Mouse (Mus musculus): Measurements from ENCODE around the gene Gm10272. TPM values are rescaled to one million over a fixed set of nuclear protein-coding genes. Genes with fewer than 3 reads are reported as not detected.
"Not testable (repeated sequence)": the region's sequence is repeated elsewhere in the genome, so short reads cannot be mapped to it uniquely, and the experiment has no call there.

Gene Gm10272
- not detected for total RNA-seq (2021)
- long read RNA-seq, experiment 1: 0 reads
- long read RNA-seq, experiment 2: 0 reads

DNA sequence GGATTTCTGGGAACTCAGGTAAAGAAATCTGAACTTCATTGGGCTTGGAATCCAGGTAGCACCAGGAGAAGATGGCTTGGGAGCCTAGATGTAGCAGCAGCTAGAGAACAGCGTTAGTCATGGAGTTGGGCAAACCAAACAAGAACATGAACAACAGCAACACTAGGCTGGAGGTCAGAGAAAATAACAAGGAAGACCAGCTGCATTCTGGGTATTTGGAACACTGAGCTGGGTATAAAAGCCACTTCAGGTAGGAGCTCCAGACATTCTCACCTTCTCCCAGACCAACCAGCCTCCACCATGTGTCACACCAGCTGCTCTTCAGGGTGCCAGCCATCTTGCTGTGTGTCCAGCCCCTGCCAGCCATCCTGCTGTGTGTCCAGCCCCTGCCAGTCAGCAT is at the start of gene Gm10272:
Gene Gm10272, plus strand, starts transcription at position 301 of the 400 bp plus-strand sequence.
- intact Hi-C loops (cut with DNase I): loop anchor here (5.0 kb wide), 1 partner anchor 231 kb away; no protein-coding TSS in a partner anchor

DNA sequence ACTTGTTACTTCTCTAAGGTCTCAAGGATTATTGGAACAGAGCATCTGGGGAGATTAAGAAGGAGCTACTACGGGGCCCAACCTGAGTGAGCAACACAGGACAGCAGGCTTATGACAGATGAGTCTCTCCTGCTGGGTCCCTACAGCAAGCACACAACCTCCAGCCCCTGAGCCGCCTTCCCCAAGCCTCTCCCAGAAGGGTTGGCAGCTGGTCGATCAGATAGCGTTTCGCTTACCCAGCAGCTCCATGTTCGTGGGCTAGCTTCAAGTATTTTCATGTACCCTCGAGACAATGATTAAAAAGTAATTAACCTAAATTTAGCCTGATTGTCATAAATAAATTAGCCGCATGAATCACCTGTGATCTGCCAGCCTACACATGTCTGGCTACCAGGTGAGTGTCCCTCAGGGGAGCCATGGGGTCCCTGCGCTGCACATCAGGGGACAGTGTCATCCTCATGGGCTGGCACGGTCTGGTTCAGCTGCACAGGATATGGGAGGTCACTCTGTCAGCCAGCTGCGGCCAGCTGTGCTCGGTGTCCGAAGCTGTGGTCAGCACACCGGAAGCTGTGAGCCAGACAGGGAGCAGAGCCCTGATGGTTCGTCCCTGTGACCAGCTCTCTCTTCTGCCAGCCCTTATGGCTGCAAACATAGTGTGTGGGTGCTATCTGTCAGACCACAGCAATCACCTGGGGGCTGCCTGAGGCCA is 48.0 kb upstream of the Gm10272 start:
- DNase-seq: no peak
- intact Hi-C loops (cut with DNase I): no loop called here

More for the DNA sequence above, at the start of gene Gm10272:
- no peak for DNase-seq

GRCm38 (mm10) chr10:77663949-77664665 is 42.3 kb upstream of the Gm10272 start:
- DNase-seq: no peak
- intact Hi-C loops (cut with DNase I): no loop called here

GRCm38 (mm10) chr10:77666342-77666741 is 40.1 kb upstream of the Gm10272 start:
- DNase-seq: no peak
- intact Hi-C loops (cut with DNase I): no loop called here

GRCm38 (mm10) chr10:77667402-77667801 is 39.0 kb upstream of the Gm10272 start:
- intact Hi-C loops (cut with DNase I): no loop called here
- DNase-seq: no peak

GRCm38 (mm10) chr10:77670710-77671109 is 35.7 kb upstream of the Gm10272 start:
- intact Hi-C loops (cut with DNase I): no loop called here
- no peak for DNase-seq

GRCm38 (mm10) chr10:77671519-77671918 is 34.9 kb upstream of the Gm10272 start:
- intact Hi-C loops (cut with DNase I): no loop called here
- DNase-seq: no peak

DNA sequence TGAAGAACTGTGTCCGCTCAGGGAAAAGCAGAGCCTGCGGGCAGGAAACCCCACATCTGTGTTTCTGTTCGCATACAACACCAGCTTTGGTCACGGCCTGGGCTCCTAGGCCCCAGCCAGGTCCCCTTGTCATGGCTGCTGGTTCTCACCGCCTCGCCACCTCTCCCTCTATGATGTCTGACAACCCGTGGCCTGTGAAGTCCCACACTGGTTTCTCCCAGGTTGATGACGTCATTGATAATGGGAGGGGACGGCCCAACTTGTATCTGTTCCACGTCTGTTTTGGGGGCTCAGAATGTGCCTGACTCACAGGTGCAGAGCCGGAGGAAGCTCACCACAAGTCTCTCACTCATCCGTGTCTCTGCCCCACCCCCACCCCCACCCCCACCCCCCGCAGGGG is 32.7 kb upstream of the Gm10272 start:
- DNase-seq: no peak

DNA sequence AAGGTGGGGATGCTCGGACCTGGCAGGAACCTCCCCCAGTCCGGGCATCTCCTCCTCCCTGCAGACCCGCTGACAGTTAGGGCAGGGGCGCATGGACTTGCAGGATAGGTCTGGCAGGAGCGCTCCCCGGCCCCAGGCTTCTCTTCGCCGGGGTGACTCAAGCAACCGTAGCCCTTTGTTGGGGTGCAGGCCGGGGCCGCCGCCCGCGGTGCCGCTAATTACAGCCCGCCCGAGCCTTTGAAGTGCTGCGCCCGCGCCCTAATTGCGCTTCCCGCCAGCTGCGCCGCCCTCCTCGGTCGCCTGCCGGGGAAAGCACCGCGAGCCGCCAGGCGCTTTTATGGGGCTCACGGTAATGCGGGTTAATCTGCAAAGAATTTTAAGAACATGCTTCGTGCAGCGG is 28.9 kb upstream of the Gm10272 start:
- no peak for DNase-seq
- intact Hi-C loops (cut with DNase I): no loop called here

More for the DNA sequence above, 32.7 kb upstream of the Gm10272 start:
- intact Hi-C loops (cut with DNase I): no loop called here

DNA sequence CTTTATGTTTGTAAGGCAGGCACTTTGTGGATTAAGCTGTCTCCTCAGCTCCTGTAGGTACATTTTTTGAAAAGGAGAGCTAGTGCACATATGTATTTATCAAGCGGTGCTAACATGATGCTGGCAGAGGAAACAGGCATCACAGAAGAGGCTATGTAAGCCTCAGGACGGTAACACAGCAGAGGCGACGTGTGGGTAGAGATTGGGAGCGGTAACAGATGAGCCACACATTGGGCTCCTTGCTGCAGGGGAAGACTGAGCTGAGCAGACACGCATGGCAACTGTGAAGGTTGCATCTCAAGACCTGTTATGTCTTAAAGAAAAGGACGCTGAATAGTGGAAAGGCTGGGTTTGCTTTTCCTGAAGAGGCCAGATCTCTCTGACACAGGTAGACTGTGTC is 23.4 kb upstream of the Gm10272 start:
- DNase-seq: no peak
- intact Hi-C loops (cut with DNase I): no loop called here

DNA sequence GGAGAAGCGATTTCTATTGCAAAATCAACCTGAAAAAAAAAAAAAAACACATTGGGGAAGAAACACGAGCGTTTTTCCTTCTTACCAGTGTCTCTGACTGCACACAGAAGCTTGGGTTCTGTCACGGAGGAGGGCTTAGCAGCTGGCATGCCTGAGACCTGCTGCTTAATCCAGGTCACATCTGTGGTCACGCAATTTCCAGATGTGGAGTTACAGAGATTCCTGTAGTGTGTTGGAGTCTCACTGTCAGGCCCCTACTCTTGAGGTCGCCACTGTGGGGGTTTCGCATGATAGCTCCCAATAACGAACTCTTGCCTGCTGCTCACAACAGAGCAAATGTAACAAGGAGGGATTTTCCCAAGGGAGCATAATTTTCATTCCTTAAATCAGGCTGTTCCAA is 22.2 kb upstream of the Gm10272 start:
- intact Hi-C loops (cut with DNase I): no loop called here
- no peak for DNase-seq

GRCm38 (mm10) chr10:77685895-77686664 is 20.3 kb upstream of the Gm10272 start, which contains the start of gene Tspear:
Tspear (plus strand) TSS chr10:77686569.
- intact Hi-C loops (cut with DNase I): no loop called here
- DNase-seq: no peak

DNA sequence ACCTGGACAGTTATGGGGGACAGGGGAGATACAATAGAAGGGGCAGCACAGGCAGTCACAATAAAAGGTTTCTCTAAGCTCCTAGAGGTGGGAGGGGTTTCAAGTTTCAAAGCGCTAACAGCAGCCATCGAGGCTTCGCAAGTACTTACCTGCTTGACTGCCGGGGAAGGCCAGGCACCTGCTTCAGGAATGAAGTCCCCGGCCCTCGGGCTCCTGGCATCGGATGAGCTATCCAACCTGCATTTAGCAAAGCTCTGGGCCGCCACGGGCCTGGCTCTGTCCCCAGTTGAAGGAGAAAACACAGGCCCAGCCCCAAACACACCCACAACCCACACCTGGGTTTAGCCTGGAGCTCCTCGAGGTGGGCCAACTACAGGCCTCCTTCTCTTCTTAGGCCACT is 19.4 kb upstream of the Gm10272 start:
- DNase-seq: no peak
- intact Hi-C loops (cut with DNase I): no loop called here

DNA sequence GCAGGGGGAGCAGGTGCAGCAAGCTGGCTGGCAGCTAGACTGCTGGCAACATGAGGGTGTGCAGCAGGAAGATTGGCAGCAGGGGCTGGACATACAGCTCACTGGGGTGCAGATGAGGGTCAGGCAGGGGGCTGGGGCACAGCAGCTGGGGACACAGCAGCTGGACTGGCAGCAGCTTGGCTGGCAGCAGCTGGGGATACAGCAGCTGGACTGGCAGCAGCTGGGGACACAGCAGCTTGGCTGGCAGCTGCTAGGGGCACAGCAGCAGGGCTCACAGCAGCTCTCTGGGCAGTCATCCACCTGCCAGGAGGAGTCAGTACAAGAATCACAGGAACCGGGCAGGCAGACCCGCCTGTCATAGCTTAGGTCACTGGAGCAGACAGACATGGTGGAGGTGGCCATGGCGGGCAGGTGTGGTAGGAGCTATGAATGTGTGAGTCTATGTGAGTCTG is 16.0 kb upstream of the Gm10272 start, which contains the start of gene Gm19402:
Gene Gm19402, minus strand, starts transcription at position 402 of the 452 bp plus-strand sequence.
- DNase-seq; intact Hi-C loops (cut with DNase I): not testable (repeated sequence)

- intact Hi-C loops (cut with DNase I): no loop called here
- no peak for DNase-seq
These were observed 9.3 kb upstream of the Gm10272 start, which contains the start of gene Gm9508 for GRCm38 (mm10) chr10:77697133-77697532. Gm9508 (minus strand) TSS chr10:77697233.

- intact Hi-C loops (cut with DNase I): loop anchor here (5.0 kb wide), 1 partner anchor 227 kb away; no protein-coding TSS in a partner anchor
- DNase-seq: no peak
These were observed 3.4 kb downstream of the Gm10272 start for GRCm38 (mm10) chr10:77709831-77710230.

DNA sequence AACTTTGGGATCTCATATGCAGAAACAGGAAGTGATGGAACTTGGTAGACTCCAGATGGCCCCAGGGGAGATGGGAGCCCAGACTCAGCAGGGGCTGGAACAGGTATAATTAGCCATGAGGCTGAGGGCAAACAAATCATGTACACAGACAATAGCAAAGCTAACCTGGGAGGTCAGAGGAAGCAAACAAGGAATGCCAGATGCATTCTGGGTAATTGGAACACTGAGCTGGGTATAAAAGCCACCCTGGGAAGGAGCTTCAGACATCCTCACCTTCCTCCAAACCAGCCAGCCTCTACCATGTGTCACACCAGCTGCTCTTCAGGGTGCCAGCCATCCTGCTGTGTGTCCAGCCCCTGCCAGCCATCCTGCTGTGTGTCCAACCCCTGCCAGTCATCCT is 4.7 kb downstream of the Gm10272 start, which contains the start of gene Gm10024:
Gene Gm10024, plus strand, starts transcription at position 301 of the 400 bp plus-strand sequence.
- intact Hi-C loops (cut with DNase I); DNase-seq: not testable (repeated sequence)

GRCm38 (mm10) chr10:77713734-77714133 is 7.3 kb downstream of the Gm10272 start:
- DNase-seq: no peak
- intact Hi-C loops (cut with DNase I): no loop called here

DNA sequence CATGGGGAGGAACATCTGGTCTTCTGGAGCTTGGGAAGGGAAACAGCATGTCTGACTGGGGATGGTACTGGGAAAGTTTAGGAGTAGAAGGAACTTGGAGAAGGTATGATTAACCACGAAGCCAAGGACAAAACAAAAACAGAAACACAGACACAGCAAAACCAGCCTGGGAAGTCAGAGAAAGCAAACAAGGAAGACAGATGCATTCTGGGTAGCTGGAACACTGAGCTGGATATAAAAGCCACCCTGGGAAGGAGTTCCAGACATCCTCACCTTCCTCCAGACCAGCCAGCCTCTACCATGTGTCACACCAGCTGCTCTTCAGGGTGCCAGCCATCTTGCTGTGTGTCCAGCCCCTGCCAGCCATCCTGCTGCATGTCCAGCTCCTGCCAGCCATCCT is 9.1 kb downstream of the Gm10272 start, which contains the start of gene Gm10142:
Gene Gm10142, plus strand, starts transcription at position 301 of the 400 bp plus-strand sequence.
- intact Hi-C loops (cut with DNase I): no loop called here
- DNase-seq: no peak

- intact Hi-C loops (cut with DNase I); DNase-seq: not testable (repeated sequence)
These were observed 13.9 kb downstream of the Gm10272 start, which contains the start of gene Krtap12-1 for GRCm38 (mm10) chr10:77720299-77720698. Krtap12-1 (plus strand) TSS chr10:77720599.
